Mouse (Mus musculus) CD4-positive helper T cell, adult 2 months (primary cell): Measurements from ENCODE around the gene Rab42.

ENCODE experiments used
- DNase-seq: peaks from one replicate; pipeline ENCODE4 v3.0.0-alpha.2; 2012; ENCODE audit warnings: low read depth, missing footprints, low spot score

Rab42 gene

GRCm38 (mm10) chr4:132302939-132303479 is at the start of gene Rab42:
Gene Rab42 (minus strand): TSS chr4:132303385.
- DNase-seq: peak; percentile 76

GRCm38 (mm10) chr4:132352739-132353138 is 49.6 kb upstream of the Rab42 start:
- DNase-seq: no peak

- no peak for DNase-seq
Measured at GRCm38 (mm10) chr4:132351401-132351800, 48.2 kb upstream of the Rab42 start.

GRCm38 (mm10) chr4:132350854-132351253 is 47.7 kb upstream of the Rab42 start:
- no peak for DNase-seq

GRCm38 (mm10) chr4:132350123-132350740 is 47.0 kb upstream of the Rab42 start:
- no peak for DNase-seq

GRCm38 (mm10) chr4:132349495-132350122 is 46.4 kb upstream of the Rab42 start:
- no peak for DNase-seq

GRCm38 (mm10) chr4:132346661-132347060 is 43.5 kb upstream of the Rab42 start:
- DNase-seq: peak; percentile 40

GRCm38 (mm10) chr4:132346261-132346660 is 43.1 kb upstream of the Rab42 start:
- no peak for DNase-seq

- no peak for DNase-seq
Measured at GRCm38 (mm10) chr4:132345843-132346212, 42.6 kb upstream of the Rab42 start.

GRCm38 (mm10) chr4:132345135-132345842 is 42.1 kb upstream of the Rab42 start:
- peak; percentile 89 for DNase-seq

- DNase-seq: no peak
Measured at GRCm38 (mm10) chr4:132344403-132345134, 41.4 kb upstream of the Rab42 start.

GRCm38 (mm10) chr4:132341451-132341850 is 38.3 kb upstream of the Rab42 start:
- no peak for DNase-seq

GRCm38 (mm10) chr4:132338943-132339342 is 35.8 kb upstream of the Rab42 start:
- DNase-seq: no peak

GRCm38 (mm10) chr4:132332880-132333279 is 29.7 kb upstream of the Rab42 start:
- DNase-seq: no peak

- no peak for DNase-seq
Measured at GRCm38 (mm10) chr4:132331960-132332359, 28.8 kb upstream of the Rab42 start.

GRCm38 (mm10) chr4:132329835-132330354 is 26.7 kb upstream of the Rab42 start:
- no peak for DNase-seq

- DNase-seq: peak; percentile 91
Measured at GRCm38 (mm10) chr4:132329115-132329834, 26.1 kb upstream of the Rab42 start, which contains the start of gene Trnau1ap. Gene Trnau1ap (minus strand): TSS chr4:132329538.

- DNase-seq: no peak
Measured at GRCm38 (mm10) chr4:132328391-132328982, 25.3 kb upstream of the Rab42 start.

GRCm38 (mm10) chr4:132326481-132326880 is 23.3 kb upstream of the Rab42 start:
- no peak for DNase-seq

GRCm38 (mm10) chr4:132315711-132316110 is 12.5 kb upstream of the Rab42 start:
- no peak for DNase-seq
